Mouse (Mus musculus) kidney, postnatal 4 days (tissue): ENCODE data around the gene Gm45837.

ENCODE experiments used
- DNase-seq, 2 experiments: peaks; one replicate each; pipeline ENCODE4 v3.0.0; 2021; ENCODE audit warnings: mixed read lengths in 2 of 2

The Gm45837 gene

DNA sequence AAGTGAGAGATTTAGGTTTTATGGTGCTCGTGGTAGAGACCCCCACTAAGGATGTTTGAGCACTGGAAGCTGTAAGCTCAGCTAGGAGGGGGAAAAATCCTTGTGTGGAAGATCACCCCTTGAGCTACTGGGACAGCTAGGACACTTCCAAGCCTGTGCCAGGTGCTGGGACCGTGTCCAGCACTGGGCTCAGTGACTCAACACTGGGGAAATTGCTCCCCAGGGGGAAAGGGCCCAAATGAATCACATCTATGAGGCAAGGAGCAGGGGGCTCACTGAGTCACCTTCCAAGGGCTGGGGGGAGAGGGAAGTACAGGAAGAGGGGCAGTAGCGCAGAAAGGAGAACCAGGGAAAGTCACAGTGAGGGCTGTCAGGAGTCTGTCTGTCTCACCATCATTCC, 39.2 kb downstream of the Gm45837 start:
- no peak for DNase-seq

DNA sequence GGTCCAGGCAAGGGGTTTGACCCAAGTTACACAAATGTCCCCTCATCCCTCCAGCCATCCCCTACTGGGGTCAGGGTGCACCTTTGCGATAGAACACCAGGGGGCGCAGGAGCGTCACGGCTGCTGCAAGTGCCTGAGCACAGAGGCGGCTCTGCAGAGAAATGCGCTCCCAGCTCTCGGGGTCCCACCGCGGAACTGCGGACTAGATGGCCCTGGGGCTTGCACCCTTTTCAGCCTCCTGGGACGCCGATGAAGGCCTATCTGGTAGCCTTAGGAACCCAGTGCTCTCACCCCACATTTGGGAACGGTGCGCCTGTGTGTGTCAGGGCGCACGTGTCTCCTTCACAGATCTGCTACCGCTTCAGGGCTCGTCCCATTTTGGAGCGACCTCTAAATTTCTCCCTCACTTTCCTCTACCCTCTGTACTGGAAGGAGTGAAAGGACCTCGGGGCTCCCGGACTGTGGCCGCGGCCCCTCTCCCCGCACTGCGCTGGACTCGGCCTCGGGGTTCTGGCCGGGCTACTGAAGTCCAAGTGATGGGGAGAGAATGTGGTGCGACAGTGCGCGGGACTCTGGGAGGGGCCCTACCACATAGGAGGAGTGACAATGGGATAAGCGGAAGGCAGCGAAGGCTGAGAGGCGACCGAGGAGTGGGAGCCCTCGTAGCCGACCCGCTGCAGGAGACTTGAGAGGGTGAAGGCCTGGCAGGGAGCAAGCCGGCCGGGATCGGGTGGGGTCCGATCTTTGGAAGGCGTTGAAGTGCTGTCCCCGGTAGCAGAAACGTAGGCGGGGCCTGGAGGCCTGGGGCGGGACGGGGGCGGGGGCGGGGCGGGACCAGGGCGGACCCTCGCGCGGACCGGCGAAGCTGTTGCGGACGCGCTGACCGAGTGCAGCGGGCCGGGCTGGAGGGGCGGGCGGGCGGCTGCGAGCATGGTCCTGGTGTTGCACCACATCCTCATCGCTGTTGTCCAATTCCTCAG, 40.0 kb downstream of the Gm45837 start:
- peak; percentile 93 to 94 for DNase-seq

DNA sequence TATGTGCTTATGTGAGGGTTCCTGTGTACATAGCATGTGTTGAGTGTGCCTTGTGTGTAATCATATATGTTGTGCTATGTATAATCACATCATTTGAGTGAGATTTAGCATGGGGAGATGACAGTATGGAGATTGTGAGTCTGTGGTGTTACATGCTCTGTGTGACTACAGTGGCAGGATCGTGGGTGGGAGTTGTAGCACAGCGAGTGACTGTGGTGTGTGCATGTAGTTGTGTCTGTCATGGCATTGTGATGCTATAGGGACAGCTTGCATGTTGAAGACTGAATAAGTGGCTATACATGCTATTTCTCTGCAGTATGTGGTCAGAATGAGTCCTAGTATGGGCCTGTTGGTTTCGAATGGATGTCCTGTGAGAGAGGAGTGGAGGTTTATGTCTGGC, 42.0 kb downstream of the Gm45837 start:
- no peak for DNase-seq

DNA sequence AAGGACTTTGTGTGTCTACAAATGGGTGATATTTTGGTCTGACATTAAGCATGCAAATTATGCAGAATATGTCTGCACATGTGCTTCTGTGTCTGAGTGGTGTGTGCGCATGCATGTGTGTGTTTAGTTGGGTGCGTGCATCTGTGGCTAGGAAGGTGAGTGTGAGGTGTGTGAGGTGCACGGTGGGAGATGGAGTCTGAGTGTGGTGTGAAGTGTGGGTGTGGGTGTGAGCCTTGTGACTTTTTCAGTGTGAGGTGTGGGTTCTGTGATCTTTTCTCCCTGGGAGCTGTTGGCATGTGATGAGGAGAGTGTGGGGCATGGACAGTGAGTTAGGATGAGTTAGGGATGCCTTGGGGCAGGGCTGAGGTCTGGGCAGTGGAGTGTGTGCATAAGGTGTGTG, 42.6 kb downstream of the Gm45837 start:
- no peak for DNase-seq

DNA sequence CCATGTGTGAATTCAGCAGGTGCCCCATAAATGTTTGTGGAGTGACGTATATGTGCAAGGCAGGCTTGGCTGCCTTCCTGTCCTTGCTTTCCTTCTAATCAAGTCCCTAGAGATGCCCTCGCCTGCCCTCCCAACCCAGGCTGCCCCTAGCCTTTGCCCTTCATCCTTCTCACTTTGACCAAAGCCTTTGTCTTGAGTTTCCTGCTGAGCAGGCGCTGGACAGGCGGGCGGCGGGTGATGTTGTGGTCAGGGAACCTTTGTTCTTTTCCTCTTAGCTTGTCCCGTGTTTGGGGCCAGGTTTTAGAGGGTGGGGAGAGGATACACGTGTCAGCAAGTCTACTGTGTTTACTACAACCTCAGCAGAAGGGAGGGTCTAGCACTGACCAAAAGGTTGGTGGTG, 43.0 kb downstream of the Gm45837 start:
- DNase-seq, result peak; percentile 45 to 65

DNA sequence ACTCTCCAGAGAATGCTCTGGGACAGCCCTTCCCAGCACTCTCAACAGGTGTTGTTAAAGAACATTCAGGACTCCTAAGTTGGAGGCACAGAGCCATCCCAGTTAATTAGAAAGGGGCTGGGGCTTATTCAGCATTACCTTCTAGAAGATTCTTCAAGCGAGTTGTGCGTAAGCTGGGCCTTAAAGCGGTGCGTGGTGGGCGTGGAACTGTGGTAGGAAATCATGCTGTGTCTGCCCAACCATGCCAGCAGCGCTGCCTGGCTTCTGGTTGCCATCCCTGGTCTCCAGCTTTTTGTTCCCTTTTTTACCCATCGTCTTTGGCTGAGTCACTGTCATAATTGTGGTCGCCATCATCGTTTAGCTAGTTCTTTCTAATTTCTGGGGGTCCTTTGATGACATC, 43.8 kb downstream of the Gm45837 start:
- no peak for DNase-seq

DNA sequence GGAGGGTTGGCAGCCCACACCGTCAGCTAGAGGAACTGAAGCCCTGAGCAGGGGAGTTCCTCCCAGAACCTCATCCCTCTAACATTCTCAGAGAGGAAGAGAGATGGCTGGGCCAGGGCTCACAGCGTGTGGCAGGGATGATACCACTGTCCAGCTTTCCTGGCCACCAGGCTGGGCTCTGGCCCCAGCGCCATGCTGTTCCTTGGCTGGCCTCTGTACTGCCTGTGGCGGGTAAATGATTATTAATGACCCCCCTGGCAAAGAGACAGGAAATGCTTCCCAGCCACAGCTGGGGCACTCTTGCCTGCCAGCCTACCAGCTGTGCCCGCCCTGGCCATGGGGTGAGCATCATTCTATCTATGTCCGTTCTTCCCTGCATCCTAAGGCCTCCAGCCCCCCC, 44.5 kb downstream of the Gm45837 start:
- no peak for DNase-seq

DNA sequence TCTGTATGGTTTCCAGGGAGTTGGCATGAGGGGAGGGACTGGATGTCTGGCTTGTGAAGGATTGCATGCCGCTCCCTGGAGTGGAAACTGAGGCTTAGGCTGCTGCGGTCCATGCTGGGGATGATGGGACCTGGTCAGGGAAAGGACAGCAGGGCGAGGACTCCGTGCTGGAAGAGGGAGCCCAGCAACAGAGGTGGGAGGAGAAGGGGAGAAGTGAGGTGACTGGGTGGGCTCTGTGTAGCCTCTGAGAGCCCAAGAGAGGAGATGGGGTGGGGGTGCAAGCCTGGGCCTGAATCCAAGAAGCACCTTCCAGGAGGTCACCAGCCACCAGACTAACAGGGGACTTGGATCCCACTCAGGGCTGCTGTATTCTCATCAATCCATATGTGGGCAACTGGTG, 45.6 kb downstream of the Gm45837 start:
- DNase-seq, result no peak

DNA sequence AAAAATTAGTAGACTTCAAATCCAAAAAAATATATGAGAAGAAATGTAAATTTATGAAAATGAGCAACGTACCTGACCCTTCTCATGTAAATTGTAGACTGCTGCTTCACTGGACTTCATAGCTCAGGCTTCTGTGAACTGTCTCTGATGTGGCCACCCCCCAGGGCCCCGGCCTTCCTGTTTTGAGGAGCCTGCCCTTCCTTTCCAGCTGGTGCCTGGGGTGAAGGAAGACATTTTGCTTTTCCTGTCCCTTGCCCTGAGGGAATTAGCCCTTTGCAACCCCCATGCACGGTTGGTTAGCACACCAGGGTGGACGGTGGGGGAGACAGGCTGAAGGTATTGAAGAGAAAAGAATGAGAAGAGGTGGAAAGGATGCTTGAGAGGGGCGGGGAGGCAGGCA, 46.1 kb downstream of the Gm45837 start:
- DNase-seq, result peak; percentile 31 to 56

DNA sequence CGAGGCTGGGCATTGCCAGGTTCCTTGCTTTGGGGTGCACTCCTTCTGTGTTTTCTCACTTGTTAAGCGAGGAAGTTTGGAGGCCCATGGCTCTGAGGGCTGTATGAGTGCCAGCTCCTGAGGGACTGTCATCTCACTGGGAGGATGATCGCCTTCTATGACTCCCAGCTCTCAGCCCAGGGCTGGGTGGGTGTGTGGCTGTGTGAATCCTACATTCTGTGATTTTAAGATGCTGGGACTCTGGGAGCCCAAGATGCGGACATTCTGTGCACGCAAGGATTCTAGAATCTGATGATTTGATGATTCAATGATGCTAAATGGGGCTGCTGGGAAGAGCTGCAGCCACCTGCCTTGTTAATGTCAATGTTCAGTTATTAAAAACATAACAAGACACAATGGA, 46.6 kb downstream of the Gm45837 start:
- DNase-seq, result no peak

DNA sequence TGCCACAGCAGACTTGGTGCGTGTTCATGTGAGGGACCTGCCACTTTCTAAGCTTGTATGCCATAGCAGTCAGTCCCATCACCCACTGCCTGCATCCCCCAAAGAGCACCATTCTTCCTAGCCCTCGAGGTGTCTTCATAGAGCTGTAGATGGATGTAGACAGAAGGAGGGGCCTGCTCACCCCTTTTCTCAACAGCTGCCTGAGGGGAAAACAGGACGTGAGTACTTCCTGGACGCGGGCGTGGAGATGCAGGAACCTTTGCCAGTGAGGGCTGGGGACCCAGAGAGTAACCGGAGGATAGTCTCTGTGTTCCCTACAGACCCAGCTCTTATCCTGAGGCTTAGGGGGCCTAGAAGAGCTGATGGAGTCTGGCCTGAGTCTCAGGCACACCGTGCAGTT, 47.1 kb downstream of the Gm45837 start:
- DNase-seq, result peak in 1 of 2 experiments; percentile 32

DNA sequence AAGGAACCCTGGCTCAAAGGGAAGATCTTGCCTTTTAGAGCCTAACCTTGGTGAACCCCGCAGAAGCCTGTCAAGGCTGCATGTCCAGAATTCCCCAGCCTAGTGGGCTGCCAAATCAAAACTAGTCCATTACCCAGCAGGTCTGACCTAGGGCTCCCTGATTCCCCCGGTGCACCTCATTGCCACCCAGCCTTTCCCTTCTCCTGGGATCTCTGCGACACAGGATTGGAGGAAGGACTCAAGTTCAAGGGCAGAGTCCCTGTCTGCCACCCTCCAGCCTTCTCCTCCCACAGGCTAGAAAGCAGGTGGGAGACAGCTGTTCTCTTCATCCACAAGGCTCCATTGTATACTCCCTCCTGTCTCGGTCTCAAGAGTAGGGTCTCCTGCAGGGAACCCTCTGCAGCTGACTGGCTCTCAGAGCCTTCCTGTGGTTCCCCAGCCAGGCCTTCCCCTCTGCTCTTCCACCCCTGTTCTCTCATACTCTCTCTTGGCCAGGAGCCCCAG, 47.6 kb downstream of the Gm45837 start:
- no peak for DNase-seq

DNA sequence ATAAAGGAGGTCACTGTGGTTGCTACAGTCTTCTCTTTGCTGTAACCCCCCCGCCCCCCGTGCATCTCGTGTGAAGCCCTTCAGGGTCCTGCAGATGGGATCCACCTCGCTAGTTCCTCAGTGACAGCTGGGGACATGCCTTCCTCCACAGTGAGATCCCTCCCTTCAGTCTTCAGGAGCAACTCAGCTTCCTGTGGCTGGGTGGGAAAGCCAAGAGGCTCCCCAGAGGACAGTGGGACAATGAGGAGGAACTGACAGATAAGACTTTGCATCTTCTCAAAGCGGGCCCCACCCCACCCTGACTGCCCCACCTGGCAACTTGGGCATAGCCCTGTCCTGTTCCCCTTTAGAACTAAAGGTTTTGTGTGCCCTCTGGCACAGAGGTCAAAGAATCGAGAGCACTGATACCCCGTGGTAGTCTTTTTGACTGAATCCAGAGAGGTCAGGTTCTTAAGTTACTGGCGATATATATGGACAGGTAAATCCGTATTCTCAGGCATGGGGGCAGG, 48.7 kb downstream of the Gm45837 start:
- no peak for DNase-seq

DNA sequence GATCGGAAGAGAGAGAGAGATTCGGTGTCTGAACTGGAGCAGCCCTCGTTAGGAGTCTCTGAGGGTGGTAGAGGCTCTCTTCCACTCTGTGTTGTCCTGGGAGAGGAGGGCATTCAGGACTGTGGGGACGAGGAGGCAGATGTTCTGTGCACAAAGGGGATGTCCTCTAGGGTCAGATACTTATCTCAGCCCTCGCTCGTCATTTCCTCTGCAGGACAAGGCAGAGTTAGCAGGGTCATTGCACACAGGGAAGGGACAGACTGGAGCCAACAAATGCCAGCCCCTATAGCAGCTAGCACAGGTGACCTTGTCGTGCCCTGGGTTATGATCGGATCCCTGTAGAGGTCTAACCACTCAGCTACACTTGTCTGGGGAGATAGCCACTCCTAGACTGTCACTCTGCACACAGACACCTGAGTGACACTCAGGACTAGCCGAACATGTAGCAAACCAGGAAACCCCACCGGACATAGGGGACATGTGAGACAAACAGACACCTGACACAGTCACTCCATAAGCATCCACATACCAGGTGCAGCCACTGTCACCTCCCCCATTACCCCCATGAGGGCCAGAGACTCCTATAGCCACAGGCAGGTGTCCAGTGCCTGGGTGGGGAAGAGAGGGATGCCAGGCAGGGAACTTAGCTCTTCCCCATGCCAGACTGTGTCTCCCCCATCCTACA, 49.4 kb downstream of the Gm45837 start:
- DNase-seq, result no peak

DNA sequence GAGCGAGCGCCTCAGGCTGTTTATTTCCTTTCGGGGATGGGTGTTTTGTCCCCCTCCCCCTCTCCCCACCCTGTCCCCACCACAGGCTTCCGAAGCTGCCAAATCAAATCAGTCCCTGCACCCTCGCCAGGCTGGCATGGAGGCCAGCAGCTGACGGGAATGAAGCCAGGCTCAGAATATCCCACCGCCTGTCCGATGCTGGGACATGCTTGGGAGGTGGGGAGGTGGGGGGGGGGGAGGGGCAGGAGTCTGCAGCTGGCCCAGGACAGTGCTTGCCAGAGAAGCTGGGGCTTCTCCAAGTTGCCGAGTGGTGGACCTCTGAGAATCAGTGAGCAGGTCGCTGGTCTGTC, 49.9 kb downstream of the Gm45837 start:
- no peak for DNase-seq

DNA sequence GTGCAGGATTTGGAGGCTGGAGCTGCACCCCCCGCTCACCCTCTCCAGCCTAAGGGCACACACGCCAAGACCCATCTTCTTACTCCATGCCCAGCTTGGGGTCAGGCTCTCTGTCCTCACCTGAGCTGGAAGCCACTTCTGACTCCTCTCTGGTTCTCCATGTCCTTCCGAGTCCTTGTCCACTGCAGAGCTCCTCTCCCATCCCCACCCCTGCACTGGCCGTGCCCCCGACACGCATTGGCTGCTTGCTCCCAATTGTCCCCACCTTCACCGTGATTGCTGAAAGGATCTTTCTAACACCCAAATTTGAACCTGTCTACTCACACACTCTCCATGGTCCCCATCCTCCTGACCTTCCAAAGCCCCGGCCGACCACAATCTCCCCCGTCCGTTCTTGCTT, 50.9 kb downstream of the Gm45837 start:
- DNase-seq, result no peak

DNA sequence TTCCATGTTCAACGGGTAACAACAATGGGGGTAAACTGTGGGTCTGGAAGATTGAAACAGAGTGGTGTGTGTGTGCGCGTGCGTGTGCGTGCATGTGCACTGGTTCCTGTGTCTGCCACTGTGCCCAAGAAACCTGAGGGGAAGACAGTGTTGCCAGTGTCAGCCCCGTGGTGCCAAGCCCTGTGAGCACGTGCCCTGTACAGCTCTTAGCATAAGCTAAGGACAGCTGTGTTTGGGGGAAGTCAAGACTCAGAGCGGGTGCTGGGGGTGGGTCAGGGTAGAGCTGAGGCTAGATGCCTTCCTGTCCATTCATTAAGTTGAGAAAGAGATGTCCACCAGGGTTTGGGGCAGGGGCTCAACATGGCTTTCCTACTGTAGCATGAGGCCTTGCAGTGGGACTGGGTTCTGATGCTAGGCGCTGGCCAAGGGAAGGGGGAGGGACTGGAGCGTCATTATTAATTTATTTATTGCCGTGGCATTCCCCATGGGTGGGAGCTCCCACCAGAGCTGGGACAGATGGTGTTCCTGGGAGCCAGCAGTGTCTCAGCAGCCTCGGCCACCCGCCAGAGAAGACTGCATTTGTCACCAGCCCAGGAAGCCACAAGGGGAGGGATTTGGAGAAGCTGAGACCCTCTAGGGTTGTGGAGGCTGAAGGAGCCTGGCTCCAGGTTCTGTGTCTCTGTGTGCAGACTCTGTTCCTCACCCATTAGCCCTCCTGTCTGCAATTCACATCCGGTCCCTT, 51.8 kb downstream of the Gm45837 start:
- peak; percentile 67 to 75 for DNase-seq

DNA sequence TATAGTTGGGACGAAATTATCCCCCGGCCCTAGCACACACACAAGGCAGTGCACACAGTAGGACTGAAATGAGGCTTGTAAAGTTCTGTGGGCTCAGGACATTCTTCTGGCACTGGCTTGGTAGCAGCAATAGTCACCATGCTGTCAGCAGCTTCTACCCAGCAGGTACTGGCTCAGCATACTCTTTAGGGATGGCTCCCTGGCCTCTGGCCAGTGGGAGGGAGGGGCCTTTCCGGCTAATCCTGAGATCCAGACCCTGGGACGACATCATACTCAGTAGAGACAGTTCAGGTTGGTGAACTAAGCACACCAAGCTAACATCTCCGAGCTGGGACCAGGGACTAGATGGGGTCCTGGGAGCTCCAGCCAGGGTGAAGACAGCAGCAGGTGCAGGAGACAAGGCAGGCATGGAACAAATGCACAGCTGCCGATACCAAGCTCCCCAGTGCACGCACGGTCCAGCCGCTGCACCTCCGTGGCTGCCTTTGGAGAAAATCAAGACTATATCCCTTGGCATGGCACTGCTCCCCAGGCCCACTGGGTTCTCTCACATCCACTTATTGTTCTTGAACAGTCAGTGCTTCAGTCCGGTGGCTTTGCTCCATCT, 53.1 kb downstream of the Gm45837 start:
- DNase-seq, result no peak

DNA sequence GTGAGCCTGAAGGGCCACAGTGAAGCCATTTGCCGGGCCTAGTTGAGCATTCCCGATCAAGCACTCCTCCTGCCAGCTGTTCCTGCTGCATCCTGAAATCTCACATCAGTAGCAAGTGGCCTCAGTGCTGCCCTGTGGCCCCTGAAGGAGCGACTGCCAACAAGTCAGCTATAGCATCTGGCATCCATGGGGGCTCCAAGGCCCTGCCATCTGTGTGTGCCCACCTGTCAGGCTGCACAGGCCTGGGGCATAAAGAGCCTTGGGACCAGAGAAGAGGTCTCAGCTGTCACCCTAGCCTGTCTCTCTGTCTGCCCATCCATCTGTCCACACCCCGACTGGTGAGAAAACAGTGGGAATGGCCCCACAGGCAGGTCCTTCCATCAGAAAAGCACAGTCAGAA, 54.2 kb downstream of the Gm45837 start:
- no peak for DNase-seq

DNA sequence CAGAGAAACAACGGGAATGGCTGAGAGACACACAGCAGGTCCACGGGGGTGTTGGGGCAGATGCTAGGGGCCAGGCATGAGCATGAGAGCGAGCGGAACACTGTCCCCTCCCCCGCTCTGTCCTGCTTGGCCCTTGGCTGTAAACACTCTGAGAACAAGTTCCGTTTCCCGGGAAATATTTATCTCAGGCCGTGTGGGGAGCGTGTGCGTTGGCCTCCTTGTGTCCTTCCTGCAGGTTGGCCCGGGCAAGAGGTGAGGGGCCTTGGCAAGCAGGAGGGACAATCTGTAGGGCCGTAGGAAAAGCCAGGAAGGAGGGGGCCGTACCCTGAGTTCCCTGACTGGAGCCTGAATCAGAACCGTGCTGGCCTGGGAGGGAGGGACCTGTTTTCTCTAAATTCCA, 54.7 kb downstream of the Gm45837 start:
- peak; percentile 72 to 82 for DNase-seq

DNA sequence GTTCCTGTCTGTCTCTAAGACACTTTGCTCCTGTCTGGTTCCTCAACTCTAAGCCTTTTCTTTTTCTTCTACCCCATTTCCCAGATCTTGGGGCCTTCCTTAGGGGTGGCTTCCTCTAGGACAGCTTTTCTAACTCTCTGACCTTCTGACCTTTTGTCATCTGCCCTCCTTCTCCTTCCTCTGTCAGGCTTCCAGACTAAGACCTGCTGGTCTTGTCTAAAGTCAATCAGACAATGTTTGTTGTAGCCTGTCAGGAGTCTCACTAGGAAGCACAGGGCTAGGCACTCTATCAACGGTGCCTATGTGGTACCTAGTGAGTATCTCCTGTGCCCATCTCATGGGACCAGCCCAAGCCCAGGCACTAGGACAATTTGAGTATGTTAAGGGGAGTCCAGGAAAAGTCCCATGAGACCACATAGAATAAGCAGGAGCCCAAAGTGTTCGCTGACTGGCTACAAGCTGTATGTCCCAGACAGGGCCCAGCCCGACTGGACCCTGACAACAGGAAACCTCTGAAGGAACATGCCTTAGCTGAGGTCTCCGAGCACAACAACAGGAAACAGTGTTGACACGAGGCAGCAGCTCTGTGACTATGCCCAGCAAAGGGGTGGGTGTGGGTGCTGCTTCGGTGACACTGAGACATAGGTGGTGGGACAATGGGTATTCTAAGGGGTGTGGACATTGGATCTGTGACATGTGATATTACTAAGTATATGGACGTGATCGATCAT, 55.3 kb downstream of the Gm45837 start:
- peak; percentile 27 to 57 for DNase-seq

DNA sequence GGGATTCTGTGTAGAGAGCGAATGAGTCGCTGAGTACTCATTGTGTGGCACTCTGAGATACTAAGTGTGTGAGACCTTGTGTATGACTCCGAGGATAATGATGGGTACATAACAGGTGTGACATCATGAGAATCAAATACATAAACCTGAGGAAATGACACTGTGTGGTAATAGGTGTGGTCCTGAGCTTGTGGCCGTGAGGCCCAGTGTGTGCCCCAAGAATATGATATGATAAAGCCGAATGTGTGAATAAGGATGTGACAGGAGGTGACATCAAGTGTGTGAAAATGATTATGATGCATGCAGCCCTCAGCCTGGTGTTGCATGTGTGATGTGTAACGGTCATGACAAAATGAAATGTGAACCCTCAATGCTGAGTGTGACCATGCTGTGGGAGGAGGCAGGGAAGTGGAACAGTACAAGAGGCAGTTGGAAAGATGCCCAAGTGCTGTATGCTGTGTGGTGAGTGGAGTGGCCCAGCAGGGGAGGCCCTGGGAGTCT, 55.9 kb downstream of the Gm45837 start:
- peak; percentile 40 to 58 for DNase-seq
